Mouse (Mus musculus): ENCODE results near the gene Fam69a. TPM values are rescaled to one million over a fixed set of nuclear protein-coding genes. Genes with fewer than 3 reads are reported as not detected.
A peak's percentile ranks its signal among the peaks of the same experiment; 100 is the strongest.

The Fam69a gene
- polyA plus RNA-seq, 1 experiment from 2014 or later, result 58.7 TPM

- Histone ChIP-seq H3K27ac (replicated peaks) (no peak overlapping the region), H3K27me3 (no peaks in the 10 kb centered on the region), H3K4me3 (no peak overlapping the region), H3K9ac (no peak overlapping the region), H3K4me1 (replicated peaks) (peaks cover 18% of the 10 kb centered on the region), H3K36me3 (no peaks in the 10 kb centered on the region), H3K4me2 (no peak overlapping the region), H3K9me3 (no peaks in the 10 kb centered on the region)
- ATAC-seq (ENCODE audit: low FRiP score, low read depth), result no peak
- 70% methylated on average over 14 of the region's 14 CpGs for WGBS
Observed at GRCm38 (mm10) chr5:107960532-107961202, 26.2 kb downstream of the Fam69a start.

GRCm38 (mm10) chr5:107959624-107960300 lies 27.1 kb downstream of the Fam69a start:
- ATAC-seq (ENCODE audit: low FRiP score, low read depth), result no peak
- no peak overlapping the region for H3K9ac ChIP-seq
- 76% methylated on average over 8 of the region's 8 CpGs for WGBS
- H3K4me3 ChIP-seq, result no peak overlapping the region
- no peaks in the 10 kb centered on the region for H3K27me3 ChIP-seq
- H3K36me3 ChIP-seq, result no peaks in the 10 kb centered on the region
- H3K4me1 ChIP-seq (replicated peaks), result peaks cover 18% of the 10 kb centered on the region
- H3K4me2 ChIP-seq, result no peak overlapping the region
- no peak overlapping the region for H3K27ac ChIP-seq (replicated peaks)
- H3K9me3 ChIP-seq, result no peaks in the 10 kb centered on the region

- 85% methylated on average over 5 of the region's 5 CpGs for WGBS
Observed at GRCm38 (mm10) chr5:107950643-107951042, 36.2 kb downstream of the Fam69a start.

GRCm38 (mm10) chr5:107949607-107950006 lies 37.3 kb downstream of the Fam69a start:
- H3K4me3 ChIP-seq, result no peak overlapping the region
- 90% methylated on average over 3 of the region's 3 CpGs for WGBS
- no peak overlapping the region for H3K4me2 ChIP-seq
- H3K9me3 ChIP-seq, result no peaks in the 10 kb centered on the region
- no peak overlapping the region for H3K9ac ChIP-seq
- no peaks in the 10 kb centered on the region for H3K4me1 ChIP-seq (replicated peaks)
- no peaks in the 10 kb centered on the region for H3K36me3 ChIP-seq
- no peaks in the 10 kb centered on the region for H3K27me3 ChIP-seq
- ATAC-seq (ENCODE audit: low FRiP score, low read depth), result no peak
- no peak overlapping the region for H3K27ac ChIP-seq (replicated peaks)

More at GRCm38 (mm10) chr5:107950643-107951042, 36.2 kb downstream of the Fam69a start:
- no peaks in the 10 kb centered on the region for H3K27me3 ChIP-seq
- H3K4me1 ChIP-seq (replicated peaks), result no peaks in the 10 kb centered on the region
- no peak for ATAC-seq (ENCODE audit: low FRiP score, low read depth)
- H3K4me2 ChIP-seq, result no peak overlapping the region
- no peak overlapping the region for H3K9ac ChIP-seq
- H3K27ac ChIP-seq (replicated peaks), result no peak overlapping the region
- no peaks in the 10 kb centered on the region for H3K9me3 ChIP-seq
- H3K36me3 ChIP-seq, result no peaks in the 10 kb centered on the region
- H3K4me3 ChIP-seq, result no peak overlapping the region

- 69% methylated on average over 1 of the region's 1 CpGs for WGBS
- Histone ChIP-seq H3K36me3 (no peaks in the 10 kb centered on the region), H3K27ac (replicated peaks) (no peak overlapping the region), H3K4me2 (no peak overlapping the region), H3K27me3 (no peaks in the 10 kb centered on the region), H3K9me3 (no peaks in the 10 kb centered on the region), H3K4me3 (no peak overlapping the region), H3K4me1 (replicated peaks) (no peaks in the 10 kb centered on the region), H3K9ac (no peak overlapping the region)
- ATAC-seq (ENCODE audit: low FRiP score, low read depth), result no peak
Observed at GRCm38 (mm10) chr5:107948899-107949298, 38.0 kb downstream of the Fam69a start.

- H3K27me3 ChIP-seq, result no peaks in the 10 kb centered on the region
- no peak overlapping the region for H3K9ac ChIP-seq
- H3K4me2 ChIP-seq, result no peak overlapping the region
- H3K27ac ChIP-seq (replicated peaks), result no peak overlapping the region
- no peaks in the 10 kb centered on the region for H3K4me1 ChIP-seq (replicated peaks)
- H3K4me3 ChIP-seq, result no peak overlapping the region
- WGBS, result 70% methylated on average over 2 of the region's 2 CpGs
- no peaks in the 10 kb centered on the region for H3K9me3 ChIP-seq
- ATAC-seq (ENCODE audit: low FRiP score, low read depth), result no peak
- H3K36me3 ChIP-seq, result no peaks in the 10 kb centered on the region
Observed at GRCm38 (mm10) chr5:107947548-107947947, 39.3 kb downstream of the Fam69a start.

GRCm38 (mm10) chr5:107946475-107946874 lies 40.4 kb downstream of the Fam69a start:
- ATAC-seq (ENCODE audit: low FRiP score, low read depth), result no peak
- no peak overlapping the region for H3K27ac ChIP-seq (replicated peaks)
- 100% methylated on average over 1 of the region's 1 CpGs for WGBS
- no peak overlapping the region for H3K9ac ChIP-seq
- H3K36me3 ChIP-seq, result no peaks in the 10 kb centered on the region
- no peaks in the 10 kb centered on the region for H3K27me3 ChIP-seq
- H3K4me1 ChIP-seq (replicated peaks), result no peaks in the 10 kb centered on the region
- H3K9me3 ChIP-seq, result no peaks in the 10 kb centered on the region
- H3K4me2 ChIP-seq, result no peak overlapping the region
- H3K4me3 ChIP-seq, result no peak overlapping the region

GRCm38 (mm10) chr5:107943526-107943925 lies 43.4 kb downstream of the Fam69a start:
- no peaks in the 10 kb centered on the region for H3K9me3 ChIP-seq
- WGBS, result 93% methylated on average over 6 of the region's 6 CpGs
- H3K4me1 ChIP-seq (replicated peaks), result no peaks in the 10 kb centered on the region
- H3K4me3 ChIP-seq, result no peak overlapping the region
- no peak overlapping the region for H3K27ac ChIP-seq (replicated peaks)
- H3K4me2 ChIP-seq, result no peak overlapping the region
- H3K27me3 ChIP-seq, result no peaks in the 10 kb centered on the region
- ATAC-seq (ENCODE audit: low FRiP score, low read depth), result no peak
- H3K9ac ChIP-seq, result no peak overlapping the region
- no peaks in the 10 kb centered on the region for H3K36me3 ChIP-seq

- H3K4me3 ChIP-seq, result no peak overlapping the region
- WGBS, result 95% methylated on average over 1 of the region's 1 CpGs
- H3K9ac ChIP-seq, result no peak overlapping the region
- H3K9me3 ChIP-seq, result no peaks in the 10 kb centered on the region
- H3K36me3 ChIP-seq, result no peaks in the 10 kb centered on the region
- H3K27me3 ChIP-seq, result no peaks in the 10 kb centered on the region
- H3K4me2 ChIP-seq, result no peak overlapping the region
- H3K27ac ChIP-seq (replicated peaks), result no peak overlapping the region
- no peaks in the 10 kb centered on the region for H3K4me1 ChIP-seq (replicated peaks)
- no peak for ATAC-seq (ENCODE audit: low FRiP score, low read depth)
Observed at GRCm38 (mm10) chr5:107942941-107943340, 43.9 kb downstream of the Fam69a start.

GRCm38 (mm10) chr5:107941222-107941621 lies 45.7 kb downstream of the Fam69a start:
- H3K9ac ChIP-seq, result no peak overlapping the region
- H3K4me3 ChIP-seq, result no peak overlapping the region
- no peak overlapping the region for H3K4me2 ChIP-seq
- H3K27ac ChIP-seq (replicated peaks), result no peak overlapping the region
- 49% methylated on average over 6 of the region's 6 CpGs for WGBS
- H3K9me3 ChIP-seq, result no peaks in the 10 kb centered on the region
- no peaks in the 10 kb centered on the region for H3K36me3 ChIP-seq
- H3K27me3 ChIP-seq, result no peaks in the 10 kb centered on the region
- ATAC-seq (ENCODE audit: low FRiP score, low read depth), result peak; percentile 38; the same call in 1 of the 2 replicates
- no peaks in the 10 kb centered on the region for H3K4me1 ChIP-seq (replicated peaks)

GRCm38 (mm10) chr5:107939701-107940100 lies 47.2 kb downstream of the Fam69a start:
- H3K9ac ChIP-seq, result no peak overlapping the region
- no peak overlapping the region for H3K27ac ChIP-seq (replicated peaks)
- ATAC-seq (ENCODE audit: low FRiP score, low read depth), result no peak
- no peaks in the 10 kb centered on the region for H3K36me3 ChIP-seq
- no peak overlapping the region for H3K4me3 ChIP-seq
- WGBS, result 89% methylated on average over 3 of the region's 3 CpGs
- H3K4me2 ChIP-seq, result no peak overlapping the region
- H3K9me3 ChIP-seq, result no peaks in the 10 kb centered on the region
- H3K27me3 ChIP-seq, result no peaks in the 10 kb centered on the region
- H3K4me1 ChIP-seq (replicated peaks), result no peaks in the 10 kb centered on the region

- no peaks in the 10 kb centered on the region for H3K4me1 ChIP-seq (replicated peaks)
- H3K36me3 ChIP-seq, result no peaks in the 10 kb centered on the region
- H3K9ac ChIP-seq, result no peak overlapping the region
- H3K27ac ChIP-seq (replicated peaks), result no peak overlapping the region
- no peak overlapping the region for H3K4me2 ChIP-seq
- 92% methylated on average over 2 of the region's 2 CpGs for WGBS
- no peak overlapping the region for H3K4me3 ChIP-seq
- no peak for ATAC-seq (ENCODE audit: low FRiP score, low read depth)
- H3K27me3 ChIP-seq, result no peaks in the 10 kb centered on the region
- no peaks in the 10 kb centered on the region for H3K9me3 ChIP-seq
Observed at GRCm38 (mm10) chr5:107938886-107939285, 48.0 kb downstream of the Fam69a start.

All from hindbrain, embryonic 15.5 days (tissue).